Mouse (Mus musculus) embryo, embryonic 11.5 days (tissue): ENCODE results near the gene Foxd2.

Experiments used
- DNase-seq: peaks from one replicate; pipeline ENCODE4 v3.0.0-alpha.2; 2012; ENCODE audit warnings: low read depth, low spot score

Foxd2 gene

DNA sequence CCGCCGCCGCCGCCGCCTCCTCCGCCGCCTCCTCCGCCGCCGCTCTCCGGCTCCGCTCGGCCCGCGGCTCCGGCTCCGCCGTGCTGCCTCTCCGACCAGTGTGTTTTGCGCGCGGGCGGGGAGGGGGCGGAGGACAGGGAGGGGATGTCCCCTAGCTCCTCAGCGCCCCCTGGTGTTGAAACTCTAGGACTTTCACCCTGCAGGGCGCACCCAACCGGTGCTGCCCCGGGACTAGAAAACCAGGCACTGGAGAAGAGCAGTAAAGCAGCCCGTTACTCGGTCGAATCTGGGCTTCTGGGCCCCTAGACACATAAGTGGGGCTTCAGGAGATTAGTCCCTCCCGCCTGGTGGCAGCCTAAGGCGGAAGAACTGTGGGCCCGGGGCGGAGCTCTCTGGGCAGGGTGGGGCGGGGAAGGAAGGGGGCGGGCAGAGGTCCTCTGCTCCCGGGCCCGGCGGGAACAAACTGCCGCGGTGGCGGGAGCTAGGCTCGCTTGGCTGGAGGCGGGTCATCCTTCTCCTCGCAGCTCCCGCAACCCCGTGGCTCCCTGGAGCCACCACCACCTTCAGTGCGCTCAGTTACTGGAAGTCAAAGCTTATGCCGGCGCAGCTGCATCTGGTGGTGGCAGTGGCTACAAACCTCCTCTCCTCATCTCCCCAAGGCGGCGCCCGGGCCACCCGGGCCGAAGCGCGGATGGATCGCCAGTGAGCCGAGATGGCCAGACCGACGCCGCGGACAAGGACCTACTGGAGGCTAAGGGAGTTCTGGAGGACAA is at the start of gene Foxd2:
Gene Foxd2, minus strand, starts transcription at position 45 of the 773 bp plus-strand sequence.
- DNase-seq, result peak; percentile 84

DNA sequence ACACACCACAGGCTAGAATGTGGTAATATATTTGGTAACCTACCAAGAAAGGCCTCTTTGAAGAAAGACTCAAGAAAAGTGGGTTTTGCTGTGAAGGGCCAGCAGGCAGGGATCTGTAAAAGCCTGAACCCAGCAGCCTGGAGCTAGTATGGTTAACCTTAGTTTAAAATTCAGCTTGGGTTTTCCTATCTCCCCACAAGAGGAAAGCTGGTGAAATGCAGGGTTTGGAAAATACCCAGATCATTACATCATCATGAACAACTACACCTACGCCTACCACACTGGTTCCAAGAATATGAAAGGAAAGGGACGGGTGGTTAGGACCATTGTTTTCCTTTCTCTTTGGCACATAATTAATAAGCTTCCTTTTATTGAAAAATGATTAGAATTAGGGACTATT is 49.6 kb upstream of the Foxd2 start:
- no peak for DNase-seq

DNA sequence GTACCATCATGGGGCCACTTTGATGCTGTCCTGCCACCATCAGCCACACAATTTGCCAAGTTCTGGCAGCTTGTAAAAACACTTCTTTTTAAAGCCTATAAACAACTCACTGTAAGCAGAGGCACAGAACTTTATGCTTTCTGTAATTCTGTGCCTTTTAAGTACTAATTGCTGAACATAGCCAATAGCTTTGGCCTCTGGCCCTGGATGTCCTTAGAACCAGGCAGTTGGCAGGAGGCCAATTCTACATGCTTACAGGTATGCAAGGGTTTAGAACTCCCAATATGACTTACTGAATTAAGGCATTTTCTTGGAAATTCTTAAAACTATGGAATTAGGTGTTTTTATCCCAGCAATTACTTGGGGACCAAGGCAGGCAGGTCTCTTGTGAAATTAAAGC is 48.7 kb upstream of the Foxd2 start:
- no peak for DNase-seq

DNA sequence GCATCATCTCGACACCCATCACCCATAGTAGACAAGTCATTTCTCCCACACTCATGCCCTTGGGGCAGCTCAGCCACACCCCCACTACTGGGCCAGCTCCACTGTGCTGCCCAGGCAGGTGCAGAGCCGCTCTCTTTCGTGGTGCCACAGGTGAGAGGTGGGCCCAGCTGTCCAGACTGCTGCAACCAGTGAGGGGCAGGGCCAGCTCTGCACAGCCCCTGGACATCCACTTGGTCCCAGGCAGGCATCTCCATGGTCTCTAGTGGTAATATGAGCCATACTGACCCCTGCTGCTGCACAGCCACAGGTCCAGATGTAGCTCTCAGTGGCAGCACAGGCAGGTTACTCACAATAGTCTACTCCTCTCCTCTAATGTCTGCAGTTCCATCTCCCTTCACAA is 44.5 kb upstream of the Foxd2 start:
- no peak for DNase-seq

DNA sequence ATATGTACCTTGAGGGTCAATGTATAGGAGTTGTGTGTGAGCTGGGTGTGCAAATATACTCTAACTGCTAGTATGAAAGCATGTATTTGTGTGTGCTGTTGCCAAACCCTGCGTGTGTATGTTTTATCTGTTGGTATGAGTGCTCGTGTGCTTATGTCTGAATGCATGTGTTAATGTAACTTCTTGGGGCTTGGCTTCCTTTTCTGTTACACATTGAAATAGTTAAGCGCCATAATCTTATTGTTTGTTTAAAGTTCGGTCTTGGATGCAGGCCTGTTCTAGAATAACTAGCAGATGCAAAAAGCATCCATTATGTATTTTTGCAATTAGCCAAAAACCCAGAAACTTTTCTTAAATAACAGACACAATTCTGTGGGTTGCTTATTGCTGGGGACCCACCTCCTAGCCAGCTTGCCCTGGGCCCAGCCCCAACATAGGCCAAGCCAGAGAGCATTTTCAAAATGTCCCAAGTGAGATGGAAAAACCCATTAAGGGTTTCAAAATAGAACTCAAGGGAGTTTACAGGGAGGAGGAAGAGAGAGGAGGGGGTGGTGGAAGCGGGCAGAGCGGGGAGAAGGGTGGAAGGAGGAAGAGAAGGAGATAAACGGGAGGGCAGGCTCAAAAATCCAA is 39.3 kb upstream of the Foxd2 start:
- DNase-seq, result no peak

DNA sequence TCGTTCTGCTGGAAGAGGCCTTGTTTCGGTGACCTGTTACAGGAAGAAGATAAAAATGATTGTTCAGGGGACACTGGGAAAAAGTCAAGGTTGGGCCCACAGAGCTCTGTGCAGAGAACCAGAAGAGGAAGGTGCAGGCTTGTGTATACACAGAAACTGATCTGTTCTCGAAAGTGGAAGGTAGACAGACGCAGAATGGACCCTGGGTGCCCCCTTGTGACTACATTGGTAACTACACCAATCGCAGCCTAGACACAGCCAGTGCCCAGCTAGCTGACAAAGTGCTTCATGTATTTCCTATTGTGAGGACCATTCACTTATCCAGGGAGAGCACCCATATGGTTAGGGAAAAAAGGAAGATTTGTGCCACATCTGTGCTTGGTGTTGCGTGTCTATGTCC is 38.7 kb upstream of the Foxd2 start:
- peak; percentile 53 for DNase-seq

DNA sequence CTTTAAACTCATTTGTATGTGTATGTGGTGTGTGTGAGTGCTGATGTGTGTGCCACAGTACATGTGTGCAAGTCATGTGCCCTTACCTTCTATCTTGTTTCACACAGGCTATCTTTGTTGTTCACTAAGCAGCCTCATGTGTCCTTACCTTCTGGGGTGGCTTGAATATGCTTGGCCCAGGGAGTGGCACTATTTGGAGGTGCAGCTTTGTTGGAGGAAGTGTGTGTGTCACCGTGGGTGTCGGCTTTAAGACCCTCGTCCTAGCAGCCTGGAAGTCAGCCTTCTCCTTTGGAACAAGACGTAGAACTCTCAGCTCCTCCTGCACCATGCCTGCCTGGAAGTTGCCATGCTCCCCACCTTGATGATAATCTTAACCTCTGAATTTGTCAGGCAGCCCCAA is 37.7 kb upstream of the Foxd2 start:
- DNase-seq, result no peak

DNA sequence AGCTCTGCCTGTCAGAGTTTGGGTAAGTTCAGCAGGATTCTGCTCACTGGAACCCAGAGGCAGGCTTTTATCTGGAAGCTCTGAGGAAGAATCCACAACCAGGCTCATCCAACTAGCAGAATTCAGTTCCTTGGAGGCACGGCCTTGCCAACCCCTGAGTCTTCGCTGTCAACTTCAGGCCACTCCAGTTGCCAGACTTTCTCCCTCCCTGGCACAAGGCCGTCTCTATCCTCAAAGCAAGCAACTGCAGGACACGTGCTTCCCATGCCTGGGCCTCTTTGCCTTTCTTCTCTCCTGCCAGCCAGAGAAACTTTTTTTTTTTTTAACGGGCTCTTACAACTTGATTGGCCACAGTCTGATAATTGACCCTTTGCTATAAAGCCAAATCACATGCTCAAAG is 36.3 kb upstream of the Foxd2 start:
- DNase-seq, result no peak

DNA sequence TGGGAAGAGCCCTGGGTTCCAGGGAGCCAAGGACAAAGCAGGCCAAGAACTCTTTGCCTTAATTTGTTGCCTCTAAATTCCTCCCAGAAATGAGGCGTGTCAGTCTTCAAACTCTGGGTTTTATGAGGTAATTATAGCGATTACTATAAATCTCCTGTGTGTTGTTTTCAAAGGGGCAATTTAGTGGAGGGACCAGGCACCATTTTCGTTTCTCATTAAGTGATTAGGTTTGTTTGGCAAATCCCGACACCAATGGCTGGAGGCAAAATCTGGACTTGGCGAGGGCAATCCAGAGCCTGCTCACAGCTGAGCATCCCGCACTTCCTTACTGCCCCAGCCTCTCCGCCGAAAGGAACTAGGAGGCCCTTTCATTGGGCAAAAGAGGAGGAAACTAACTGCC is 33.9 kb upstream of the Foxd2 start:
- no peak for DNase-seq

DNA sequence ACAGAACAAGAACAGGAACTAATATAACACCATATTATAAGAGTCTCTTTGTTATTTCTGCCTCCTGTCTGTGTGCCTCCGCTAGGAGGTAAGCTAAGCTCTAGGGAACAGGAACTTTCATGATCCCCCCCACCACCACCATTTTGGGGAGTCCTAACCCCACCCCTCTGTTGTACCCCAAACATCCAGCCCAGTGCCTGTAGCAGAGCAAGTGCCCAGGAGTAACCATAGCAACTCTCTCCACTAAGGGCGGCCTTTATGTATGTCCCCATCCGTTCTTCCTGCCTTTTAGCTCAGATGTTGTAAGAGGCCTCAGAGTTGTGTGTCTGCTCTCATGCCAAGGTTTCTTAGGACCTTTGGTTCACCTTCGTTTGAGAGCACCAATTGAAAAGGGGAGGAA is 33.4 kb upstream of the Foxd2 start:
- DNase-seq, result no peak

DNA sequence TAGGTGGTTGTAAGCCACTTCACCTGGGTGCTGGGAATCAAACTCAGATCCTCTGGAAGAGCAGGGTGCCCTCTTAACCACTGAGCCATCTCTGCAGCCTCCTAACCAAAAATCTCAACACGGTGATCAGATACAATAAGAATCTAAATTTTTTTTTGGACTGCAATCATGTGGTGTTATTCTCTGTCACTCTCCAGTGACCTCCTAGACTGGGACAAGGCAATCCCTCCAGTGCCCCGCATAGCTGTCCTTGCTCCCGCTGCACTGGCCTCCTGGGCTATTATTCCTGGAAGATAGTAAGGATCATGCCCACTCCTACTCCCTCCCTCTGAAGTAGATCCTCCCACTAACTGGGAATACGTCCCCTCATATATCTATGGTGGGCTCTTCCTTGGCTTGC is 32.6 kb upstream of the Foxd2 start:
- DNase-seq, result no peak

DNA sequence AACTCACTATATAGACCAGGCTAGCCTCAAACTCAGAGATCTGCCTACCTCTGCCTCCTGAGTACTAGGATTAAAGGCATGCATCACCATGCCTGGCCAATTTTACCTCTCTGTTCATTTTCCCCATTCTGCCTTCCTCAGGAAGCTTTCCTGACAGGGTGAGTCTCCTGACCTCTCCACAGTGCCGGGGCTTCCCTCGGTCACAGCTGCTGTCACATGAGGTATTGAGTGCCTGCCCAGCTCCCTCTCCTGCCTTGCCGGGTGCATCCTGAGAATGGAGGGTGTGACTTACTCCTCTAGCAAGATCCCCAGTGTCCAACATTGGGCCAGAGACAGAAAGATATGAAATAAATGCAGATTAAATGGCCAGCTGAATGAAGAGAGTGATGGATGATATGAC is 29.6 kb upstream of the Foxd2 start:
- DNase-seq, result no peak

DNA sequence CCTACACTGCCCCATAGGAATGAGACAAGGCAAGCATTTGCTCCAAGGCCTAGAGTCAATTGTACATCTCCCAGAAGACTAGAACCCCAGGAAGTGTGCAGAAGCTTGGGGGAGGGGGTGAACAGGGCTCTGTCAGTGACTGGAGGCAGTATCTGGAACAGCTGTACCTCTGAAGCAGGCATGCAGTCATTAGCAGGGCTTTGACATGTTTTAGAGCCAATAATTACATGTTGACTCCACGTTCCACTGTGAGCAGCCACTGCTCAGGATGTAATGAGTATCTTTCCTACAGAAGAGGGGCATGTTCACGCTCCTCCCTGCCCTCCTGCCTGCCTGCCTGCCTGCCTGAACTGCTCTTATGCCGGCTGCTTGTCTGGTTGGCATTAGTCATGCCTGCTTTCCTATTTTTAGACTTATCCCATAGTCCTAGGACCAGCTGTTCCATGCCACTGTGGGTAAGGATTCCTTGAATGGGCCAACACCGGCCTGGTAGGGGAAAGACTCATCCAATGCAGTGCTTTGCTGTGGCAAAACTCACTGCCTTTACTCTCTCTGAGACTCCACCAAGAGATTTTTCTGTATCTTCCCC is 28.9 kb upstream of the Foxd2 start:
- no peak for DNase-seq

DNA sequence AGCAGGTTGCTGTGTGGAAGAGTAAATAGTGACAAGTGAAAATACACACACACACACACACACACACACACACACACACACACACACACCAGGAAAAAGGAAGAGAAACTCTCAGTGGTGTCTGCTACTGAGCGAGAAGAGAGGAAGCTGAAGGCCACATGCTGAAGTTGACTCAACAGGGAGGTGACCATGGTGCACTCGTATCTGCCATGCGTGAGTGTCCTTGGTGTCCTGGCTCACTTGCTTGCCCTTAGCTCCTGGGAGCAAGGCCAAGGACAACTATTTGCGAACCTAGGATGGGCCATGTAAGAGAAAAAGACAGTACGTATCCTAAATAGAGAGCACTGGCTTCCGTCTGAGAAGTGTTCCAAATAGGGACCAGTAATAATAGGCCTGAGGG is 25.5 kb upstream of the Foxd2 start:
- no peak for DNase-seq

DNA sequence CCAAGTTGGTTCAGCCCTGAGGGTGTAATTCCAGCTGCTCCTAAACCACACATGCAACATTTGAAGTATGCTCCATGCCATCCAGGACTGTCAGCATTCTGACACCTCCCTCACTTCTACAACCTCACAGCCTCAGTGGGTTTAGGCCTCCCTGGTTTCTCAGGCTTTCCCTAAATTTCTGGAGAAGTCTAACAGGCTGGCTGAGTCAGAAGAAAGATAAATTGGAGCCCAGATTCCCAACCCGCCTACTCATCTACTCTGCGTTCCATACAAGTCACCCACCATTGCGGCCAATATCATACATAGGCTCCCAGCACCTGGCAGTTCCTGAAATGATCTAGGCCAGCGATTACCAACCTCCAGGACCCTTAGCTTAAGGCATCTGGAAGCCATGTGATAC is 24.1 kb upstream of the Foxd2 start:
- DNase-seq, result no peak

DNA sequence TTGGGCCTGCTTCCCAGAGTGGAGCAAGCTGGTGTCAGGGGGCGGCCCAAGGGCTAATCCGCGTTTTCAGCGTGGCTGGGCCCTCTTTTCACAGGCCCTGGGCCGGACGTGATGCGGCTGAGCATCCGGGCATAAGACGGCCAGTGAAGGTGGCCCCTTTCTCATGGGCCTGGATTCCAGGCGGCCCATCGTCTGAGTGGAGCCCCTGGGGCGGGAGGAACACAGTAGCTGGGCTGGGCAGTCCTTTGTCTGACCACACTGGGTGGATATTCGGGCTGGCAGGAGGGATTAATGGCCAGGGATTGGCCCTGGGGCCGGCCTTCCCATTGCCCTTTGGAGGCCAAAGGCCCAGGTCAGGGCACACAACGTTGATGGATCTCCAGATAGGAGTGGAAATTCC is 20.5 kb upstream of the Foxd2 start:
- no peak for DNase-seq

DNA sequence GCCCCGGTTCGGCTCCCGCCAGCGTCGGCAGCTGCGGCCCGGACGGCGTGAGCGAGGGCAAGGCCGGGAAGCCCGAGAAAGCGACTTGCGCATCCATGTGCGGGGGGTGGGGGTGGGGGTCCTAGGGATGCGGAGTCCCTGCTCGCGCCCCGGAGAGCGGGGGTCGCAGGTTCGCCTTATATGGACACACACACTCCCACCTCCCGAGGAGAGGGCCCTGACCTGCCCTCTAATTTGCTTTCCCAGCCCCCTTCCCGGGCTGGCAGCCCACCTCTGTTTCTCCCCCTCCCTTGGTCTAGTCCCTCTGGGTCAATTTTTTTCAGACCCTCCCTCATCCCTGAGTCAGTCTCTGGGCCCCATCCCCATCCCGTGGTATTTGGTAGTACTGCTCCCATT is 17.2 kb upstream of the Foxd2 start, which contains the start of gene Foxe3:
Gene Foxe3, minus strand, starts transcription at position 97 of the 396 bp plus-strand sequence.
- DNase-seq, result no peak

DNA sequence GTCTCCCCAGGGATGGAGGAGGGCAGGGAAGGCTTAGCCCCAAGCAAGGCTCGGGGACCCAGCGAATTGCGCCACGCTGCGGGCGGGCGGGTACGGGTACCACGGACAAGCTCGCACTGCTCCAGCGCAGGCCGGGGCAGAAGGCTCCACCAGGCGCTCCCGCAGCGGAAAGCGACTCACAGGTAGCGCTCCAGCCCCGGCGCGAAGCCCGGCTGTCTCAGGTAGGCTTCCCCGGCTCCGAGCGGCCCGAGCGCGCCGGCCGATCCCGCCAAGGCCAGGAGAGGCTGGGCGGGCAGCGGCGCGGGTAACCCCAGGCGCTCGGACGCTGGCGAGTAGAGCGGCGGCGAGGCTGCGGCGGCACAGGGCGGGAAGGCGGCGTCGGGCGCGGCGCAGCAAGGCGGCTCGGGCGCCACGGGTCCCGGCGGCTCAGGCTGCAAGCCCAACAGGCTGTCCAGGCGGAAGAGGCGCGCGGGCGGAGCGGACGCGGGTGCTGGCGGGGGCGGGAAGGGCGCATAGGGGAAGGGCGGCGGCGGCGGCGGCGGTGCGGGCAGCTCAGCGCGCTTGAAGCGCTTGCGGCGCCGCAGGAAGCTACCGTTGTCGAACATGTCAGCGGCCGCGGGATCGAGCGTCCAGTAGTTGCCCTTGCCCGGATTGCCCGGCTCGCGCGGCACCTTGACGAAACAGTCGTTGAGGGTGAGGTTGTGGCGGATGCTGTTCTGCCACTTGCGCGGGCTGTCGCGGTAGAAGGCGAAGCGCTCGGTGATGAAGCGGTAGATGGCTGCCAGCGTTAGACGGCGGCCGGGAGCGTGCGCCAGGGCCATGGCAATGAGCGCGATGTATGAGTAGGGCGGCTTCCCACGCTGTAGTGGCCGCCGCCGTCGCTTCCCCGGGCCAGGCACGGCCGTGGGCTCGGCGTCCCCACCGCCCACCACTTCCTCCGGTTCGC is 16.6 kb upstream of the Foxd2 start:
- no peak for DNase-seq

DNA sequence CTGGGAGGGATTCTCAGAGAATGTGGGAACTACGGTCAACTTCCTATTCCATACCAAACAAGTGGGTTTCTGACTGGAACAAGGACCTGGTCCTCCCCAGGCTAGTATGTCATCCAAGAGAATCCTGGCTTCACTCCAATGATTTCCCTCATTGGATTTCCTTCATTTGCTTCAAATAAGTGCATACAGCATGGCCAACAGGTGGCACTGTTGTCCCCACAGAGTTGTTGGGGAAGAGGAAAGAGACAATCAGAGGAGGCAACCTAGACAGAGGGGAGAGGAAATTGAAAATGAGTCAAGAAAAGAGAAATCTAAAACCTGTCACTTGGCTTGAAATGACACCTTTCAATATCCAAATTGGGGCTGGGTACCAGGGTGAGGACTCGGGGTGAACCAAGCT is 8.4 kb upstream of the Foxd2 start:
- DNase-seq, result no peak

DNA sequence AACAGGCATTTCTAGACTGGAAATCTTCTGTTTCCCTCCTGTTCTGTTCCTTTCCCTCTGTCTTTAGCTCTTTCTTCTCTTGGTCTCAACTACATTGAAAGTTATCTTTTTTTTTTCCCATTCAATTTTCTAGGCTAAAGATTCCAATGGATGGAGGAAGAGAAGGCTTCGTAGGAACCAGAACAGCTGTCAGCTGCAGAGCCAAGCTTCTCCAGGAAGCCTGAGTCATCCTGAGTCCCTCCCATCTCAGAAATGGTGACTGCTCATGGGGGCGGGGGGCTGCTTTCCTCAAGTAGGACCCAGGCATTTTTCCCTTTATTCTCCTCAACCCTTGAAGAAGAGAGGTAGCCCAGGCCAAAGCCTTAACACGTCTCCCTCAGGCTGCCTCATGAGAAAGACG is 7.4 kb upstream of the Foxd2 start:
- no peak for DNase-seq

DNA sequence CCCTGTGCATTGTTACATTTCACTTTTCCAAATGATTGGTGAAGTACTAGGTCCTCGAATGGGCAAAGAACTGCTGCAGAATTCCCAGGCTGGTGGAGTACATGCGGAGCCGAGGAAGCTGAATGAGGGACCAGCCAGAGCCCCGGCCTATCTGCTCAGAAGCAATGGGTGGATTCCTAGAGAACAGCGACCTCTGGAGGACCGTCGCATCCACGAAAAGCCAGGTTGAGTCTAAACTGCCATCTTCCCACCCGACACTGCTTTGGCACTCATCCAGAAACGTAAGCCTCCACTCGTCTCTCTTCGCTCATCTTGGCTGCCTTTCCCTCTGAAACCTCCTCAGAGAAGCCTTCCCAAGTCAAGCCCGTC is 4.9 kb upstream of the Foxd2 start:
- peak; percentile 69 for DNase-seq
